Mouse (Mus musculus): ENCODE measurements at regions not wholly inside any gene's neighbourhood (a gene's known extent, or its start where the extent isn't known, plus 50 kb on each side); places are given as distances from the start of the nearest gene placed in this dataset.

DNA sequence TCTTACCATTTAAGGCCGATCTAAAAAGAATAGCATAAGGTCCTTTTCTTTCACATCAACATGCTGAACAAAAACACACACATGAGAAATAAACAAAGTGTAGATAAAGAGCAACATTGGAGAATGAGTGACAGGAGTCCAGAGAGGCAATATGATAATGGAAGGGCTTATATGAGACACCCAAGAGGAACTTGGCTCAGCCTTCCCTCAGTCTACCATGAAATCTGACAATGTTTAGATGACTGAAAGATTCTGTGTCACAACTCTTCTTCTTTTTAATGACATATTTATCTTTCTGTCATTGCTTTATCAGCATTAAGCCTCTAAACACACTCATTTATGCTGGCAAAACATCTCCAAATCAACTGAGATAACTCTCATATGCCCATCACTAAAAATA, 642.0 kb upstream of the Cdh7 start:
- no peak for TF ChIP-seq POLR2A (IDR thresholded peaks at IDR 0.05; ENCODE audit: insufficient read depth, low read length)
- no peak for TF ChIP-seq CTCF (IDR thresholded peaks at IDR 0.05; ENCODE audit: low read depth, low read length)
